Mouse (Mus musculus): ENCODE data around the gene Nhlh1. TPM values are rescaled to one million over a fixed set of nuclear protein-coding genes. Genes with fewer than 3 reads are reported as not detected.

Gene Nhlh1
- 0.52 and 0.57 TPM in 2 replicates for polyA plus RNA-seq (2012; rRNA removed)

DNA sequence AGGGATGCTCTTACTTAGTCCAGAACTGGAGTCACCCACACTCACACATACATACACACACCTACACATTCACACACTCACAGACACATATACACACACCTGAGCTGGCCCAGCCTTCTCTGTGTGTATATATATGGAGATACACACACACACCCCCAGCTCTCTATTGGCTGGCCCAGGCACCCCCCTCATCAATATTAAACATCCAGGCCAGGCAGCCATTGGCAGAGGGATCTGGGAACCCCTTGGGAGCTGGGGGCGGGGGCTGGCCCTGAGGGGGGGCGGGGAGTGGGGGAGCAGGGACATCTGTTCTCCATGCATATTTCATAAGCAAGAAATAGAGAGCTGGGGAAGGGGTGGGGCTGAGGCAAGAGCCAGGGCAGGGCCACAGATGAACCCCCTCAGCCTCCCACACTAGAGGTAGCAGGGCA is at the start of gene Nhlh1:
Gene Nhlh1, minus strand, starts transcription at position 83 of the 431 bp plus-strand sequence.
- TF ChIP-seq CTCF (IDR thresholded peaks at IDR 0.05; ENCODE audit: extremely low read depth, insufficient read depth, low read length) (no peak), POLR2A (IDR thresholded peaks at IDR 0.05; ENCODE audit: extremely low read depth, insufficient read depth, low read length) (no peak)
- Histone ChIP-seq H3K4me3 (ENCODE audit: insufficient read depth, low read length) (no peak within 1 kb of the TSS), H3K27ac (ENCODE audit: insufficient read depth, low read length) (no peak within 1 kb of the TSS), H3K4me1 (ENCODE audit: control insufficient read depth, insufficient read depth, low read length) (0 out of 2 replicates have a peak, but pooled peaks cover 3% of the 10 kb centered on the region)

DNA sequence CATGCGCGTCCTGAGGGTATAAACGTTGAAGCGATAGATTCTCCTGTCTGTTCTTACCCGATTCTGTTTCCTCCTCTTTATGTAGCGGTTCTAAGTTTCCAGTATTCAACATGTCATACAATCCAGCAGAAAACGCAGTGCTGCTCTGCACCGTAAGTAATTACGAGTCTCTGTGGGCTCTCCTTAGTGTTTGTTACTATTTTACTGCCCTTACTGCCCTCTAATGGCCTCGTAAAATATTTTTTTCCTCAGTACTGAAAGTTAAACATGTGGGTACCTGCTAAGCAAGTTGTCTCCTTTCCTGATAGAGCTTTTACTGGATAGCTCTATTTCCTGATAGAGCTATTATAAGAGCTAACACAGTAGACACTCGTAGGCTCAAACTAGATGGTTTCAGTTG is 47.7 kb upstream of the Nhlh1 start:
- Histone ChIP-seq H3K4me3 (ENCODE audit: insufficient read depth, low read length) (no peak overlapping the region), H3K27ac (ENCODE audit: insufficient read depth, low read length) (no peak overlapping the region), H3K4me1 (ENCODE audit: control insufficient read depth, insufficient read depth, low read length) (no peaks in the 10 kb centered on the region)
- TF ChIP-seq CTCF (IDR thresholded peaks at IDR 0.05; ENCODE audit: extremely low read depth, insufficient read depth, low read length) (no peak), POLR2A (IDR thresholded peaks at IDR 0.05; ENCODE audit: extremely low read depth, insufficient read depth, low read length) (no peak)

GRCm38 (mm10) chr1:172103619-172104018 is 46.2 kb upstream of the Nhlh1 start:
- Histone ChIP-seq H3K4me1 (ENCODE audit: control insufficient read depth, insufficient read depth, low read length) (no peaks in the 10 kb centered on the region), H3K4me3 (ENCODE audit: insufficient read depth, low read length) (no peak overlapping the region), H3K27ac (ENCODE audit: insufficient read depth, low read length) (no peak overlapping the region)
- TF ChIP-seq POLR2A (IDR thresholded peaks at IDR 0.05; ENCODE audit: extremely low read depth, insufficient read depth, low read length) (no peak), CTCF (IDR thresholded peaks at IDR 0.05; ENCODE audit: extremely low read depth, insufficient read depth, low read length) (no peak)

DNA sequence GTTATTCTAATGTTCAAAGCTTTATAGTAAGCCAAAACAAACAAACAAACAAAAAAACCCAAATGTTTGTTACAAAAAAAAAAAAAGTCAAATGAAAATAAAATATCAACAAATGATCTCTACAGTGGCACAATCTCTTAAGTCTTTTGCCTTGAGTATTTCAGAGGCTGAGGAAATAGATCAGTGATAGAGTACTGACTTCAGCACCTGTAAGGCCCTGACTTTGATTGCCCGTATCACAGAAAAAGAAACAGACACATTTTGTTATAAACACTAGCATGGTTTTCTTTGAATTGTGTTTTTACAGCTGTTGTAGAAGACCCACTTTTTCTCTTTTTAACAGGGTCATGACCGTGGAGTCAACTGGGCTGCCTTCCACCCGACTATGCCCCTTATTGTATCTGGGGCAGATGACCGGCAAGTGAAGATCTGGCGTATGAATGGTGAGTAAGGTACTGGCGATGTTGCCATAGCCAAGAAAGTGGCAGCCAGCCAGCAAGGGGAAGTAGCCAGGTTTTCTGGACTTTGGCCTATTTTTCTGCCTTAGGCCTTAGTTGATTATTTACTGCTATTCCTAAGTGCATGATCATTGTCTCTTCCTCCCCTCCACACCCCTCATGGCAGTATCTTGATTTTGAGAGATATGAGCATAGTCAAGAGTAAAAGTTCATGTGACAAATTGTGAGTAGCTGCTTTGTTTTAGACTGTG is 42.1 kb upstream of the Nhlh1 start:
- Histone ChIP-seq H3K27ac (ENCODE audit: insufficient read depth, low read length) (no peak overlapping the region), H3K4me3 (ENCODE audit: insufficient read depth, low read length) (no peak overlapping the region), H3K4me1 (ENCODE audit: control insufficient read depth, insufficient read depth, low read length) (no peaks in the 10 kb centered on the region)
- TF ChIP-seq CTCF (IDR thresholded peaks at IDR 0.05; ENCODE audit: extremely low read depth, insufficient read depth, low read length) (no peak), POLR2A (IDR thresholded peaks at IDR 0.05; ENCODE audit: extremely low read depth, insufficient read depth, low read length) (no peak)

DNA sequence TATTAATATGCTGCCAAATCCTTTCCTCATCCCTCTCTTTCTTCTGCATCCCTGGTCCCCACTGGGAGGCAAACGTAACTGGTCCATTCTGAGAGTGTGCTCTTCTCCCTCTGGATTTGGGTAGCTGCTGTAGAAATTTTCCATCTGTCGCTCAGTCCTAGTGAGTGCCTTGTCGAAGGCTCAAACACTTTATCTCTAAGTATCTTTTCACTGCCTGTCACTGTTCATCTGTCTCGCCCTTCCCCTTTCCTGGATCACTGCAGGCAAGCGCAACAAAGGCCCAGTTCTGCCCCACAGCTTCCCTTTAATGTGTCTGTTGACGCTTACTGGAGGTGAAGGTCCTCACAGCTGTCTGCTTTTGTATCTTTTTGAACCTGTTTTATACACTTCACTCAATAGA is 37.8 kb upstream of the Nhlh1 start:
- no peak overlapping the region for H3K4me3 ChIP-seq (ENCODE audit: insufficient read depth, low read length)
- H3K27ac ChIP-seq (ENCODE audit: insufficient read depth, low read length): no peak overlapping the region
- TF ChIP-seq POLR2A (IDR thresholded peaks at IDR 0.05; ENCODE audit: extremely low read depth, insufficient read depth, low read length) (no peak), CTCF (IDR thresholded peaks at IDR 0.05; ENCODE audit: extremely low read depth, insufficient read depth, low read length) (no peak)
- H3K4me1 ChIP-seq (ENCODE audit: control insufficient read depth, insufficient read depth, low read length): no peaks in the 10 kb centered on the region

GRCm38 (mm10) chr1:172094295-172094694 is 36.9 kb upstream of the Nhlh1 start:
- Histone ChIP-seq H3K27ac (ENCODE audit: insufficient read depth, low read length) (no peak overlapping the region), H3K4me3 (ENCODE audit: insufficient read depth, low read length) (no peak overlapping the region), H3K4me1 (ENCODE audit: control insufficient read depth, insufficient read depth, low read length) (no peaks in the 10 kb centered on the region)
- TF ChIP-seq POLR2A (IDR thresholded peaks at IDR 0.05; ENCODE audit: extremely low read depth, insufficient read depth, low read length) (no peak), CTCF (IDR thresholded peaks at IDR 0.05; ENCODE audit: extremely low read depth, insufficient read depth, low read length) (no peak)

DNA sequence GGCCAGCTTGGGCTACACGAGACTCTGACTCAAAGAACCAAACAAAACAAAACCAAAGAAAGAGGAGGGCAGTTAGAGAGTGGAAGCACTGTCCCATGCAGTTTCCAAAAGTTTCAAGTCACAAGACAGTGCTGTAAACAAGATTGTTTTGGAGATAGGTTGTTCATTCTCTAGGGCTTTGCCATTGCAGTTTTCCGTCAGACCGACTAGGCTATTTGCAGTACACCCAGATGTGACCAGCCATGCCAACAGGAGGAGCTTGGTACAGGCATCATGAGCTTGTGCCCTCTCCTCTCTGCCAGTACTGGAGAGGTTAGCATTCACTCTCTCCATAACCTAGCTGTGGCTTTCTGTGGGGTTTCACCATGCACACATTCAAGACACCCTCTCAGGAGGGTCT is 36.1 kb upstream of the Nhlh1 start:
- Histone ChIP-seq H3K27ac (ENCODE audit: insufficient read depth, low read length) (no peak overlapping the region), H3K4me3 (ENCODE audit: insufficient read depth, low read length) (no peak overlapping the region)
- TF ChIP-seq CTCF (IDR thresholded peaks at IDR 0.05; ENCODE audit: extremely low read depth, insufficient read depth, low read length) (no peak), POLR2A (IDR thresholded peaks at IDR 0.05; ENCODE audit: extremely low read depth, insufficient read depth, low read length) (no peak)

DNA sequence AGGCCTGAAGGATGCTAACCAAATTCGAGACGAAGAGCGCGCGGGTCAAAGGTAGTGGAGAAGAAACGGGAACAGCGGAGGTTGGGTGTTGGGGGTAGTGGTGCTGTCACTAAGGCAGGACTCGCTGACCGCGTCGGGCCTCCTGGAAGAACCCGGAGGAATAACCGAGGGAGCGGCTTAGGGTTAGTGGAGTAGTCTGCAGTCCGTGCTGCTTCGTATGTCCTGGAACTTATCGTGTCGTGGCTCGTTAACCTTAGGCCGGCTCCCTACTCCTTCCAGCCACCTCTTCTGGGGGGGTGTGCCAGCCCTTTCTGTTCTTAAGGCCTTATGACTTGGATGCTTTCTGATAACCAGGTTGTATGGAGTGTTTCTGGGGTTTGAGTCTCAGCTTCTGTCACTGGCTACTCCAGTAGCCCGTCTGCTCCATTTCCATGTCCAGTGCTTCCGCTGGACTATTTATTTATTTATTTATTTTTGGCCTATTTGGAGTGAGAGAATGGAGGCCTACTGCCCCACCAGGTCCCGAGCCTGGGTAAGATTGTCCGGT is 25.6 kb upstream of the Nhlh1 start:
- Histone ChIP-seq H3K4me3 (ENCODE audit: insufficient read depth, low read length) (peak overlapping the region; percentile 93), H3K27ac (ENCODE audit: insufficient read depth, low read length) (no peak overlapping the region), H3K4me1 (ENCODE audit: control insufficient read depth, insufficient read depth, low read length) (peaks cover 3% of the 10 kb centered on the region)
- TF ChIP-seq CTCF (IDR thresholded peaks at IDR 0.05; ENCODE audit: extremely low read depth, insufficient read depth, low read length): no peak
- no peak for TF ChIP-seq POLR2A (IDR thresholded peaks at IDR 0.05; ENCODE audit: extremely low read depth, insufficient read depth, low read length)

More for the DNA sequence above, 36.1 kb upstream of the Nhlh1 start:
- H3K4me1 ChIP-seq (ENCODE audit: control insufficient read depth, insufficient read depth, low read length): no peaks in the 10 kb centered on the region

GRCm38 (mm10) chr1:172082101-172082898 is 24.9 kb upstream of the Nhlh1 start, which contains the start of the genes Copa and Ncstn:
Gene Copa (plus strand): TSS chr1:172082529.
Gene Ncstn (minus strand): TSS chr1:172082795.
- peak within 1 kb of the TSS; percentile 93 for H3K4me3 ChIP-seq (ENCODE audit: insufficient read depth, low read length)
- TF ChIP-seq CTCF (IDR thresholded peaks at IDR 0.05; ENCODE audit: extremely low read depth, insufficient read depth, low read length) (no peak), POLR2A (IDR thresholded peaks at IDR 0.05; ENCODE audit: extremely low read depth, insufficient read depth, low read length) (peak; percentile 81)
- H3K4me1 ChIP-seq (ENCODE audit: control insufficient read depth, insufficient read depth, low read length): peaks cover 3% of the 10 kb centered on the region

More at GRCm38 (mm10) chr1:172082101-172082898, 24.9 kb upstream of the Nhlh1 start, which contains the start of the genes Copa and Ncstn:
- peak within 1 kb of the TSS; percentile 85 for H3K27ac ChIP-seq (ENCODE audit: insufficient read depth, low read length)

Data from cortical plate, adult 2 months (tissue).